Mouse (Mus musculus): Measurements from ENCODE around the gene Zfp61. TPM values are rescaled to one million over a fixed set of nuclear protein-coding genes. Genes with fewer than 3 reads are reported as not detected.
"Not testable (repeated sequence)": the region's sequence is repeated elsewhere in the genome, so short reads cannot be mapped to it uniquely, and the experiment has no call there.

Gene Zfp61
- total RNA-seq, 4 experiments from 2014 or later: 7.9 to 19.1 (median 13.4) TPM

DNA sequence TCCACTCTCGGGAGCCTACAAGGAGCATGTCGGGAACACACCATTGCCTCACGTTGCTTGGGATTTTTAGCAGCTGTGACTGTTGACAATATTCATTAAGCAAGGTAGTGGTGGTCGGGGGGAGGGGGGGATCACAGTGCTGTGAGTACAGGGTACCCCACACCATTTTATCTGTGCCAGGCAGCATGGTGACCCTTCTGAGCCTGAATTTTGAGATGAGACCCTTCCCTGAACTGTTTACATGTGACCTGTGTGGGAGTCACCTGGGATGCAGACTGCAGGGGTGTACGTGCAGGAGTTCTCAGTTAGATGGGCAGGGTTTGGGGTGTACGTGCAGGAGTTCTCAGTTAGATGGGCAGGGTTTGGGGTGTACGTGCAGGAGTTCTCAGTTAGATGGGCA is 4.6 kb downstream of the Zfp61 start:
- DNase-seq: no peak

DNA sequence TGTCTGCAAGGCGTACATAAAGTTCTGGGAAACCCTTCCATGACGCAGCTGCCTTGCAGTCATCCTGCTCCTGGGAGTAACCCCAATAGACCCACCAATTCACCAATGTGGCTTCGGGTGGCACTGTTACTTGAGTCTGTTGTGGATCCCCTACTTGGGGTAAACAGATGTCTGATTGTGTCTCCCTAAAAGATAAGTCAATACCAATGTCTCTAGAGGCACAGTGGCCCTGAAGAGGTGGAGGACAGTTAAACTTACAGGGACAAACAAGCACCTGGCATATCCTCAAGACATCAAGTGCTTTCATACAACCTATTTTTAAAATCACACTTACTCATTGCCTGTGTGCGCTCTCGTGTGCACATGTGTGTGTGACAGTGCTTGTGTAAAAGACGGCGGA is 5.7 kb downstream of the Zfp61 start:
- no peak for DNase-seq

DNA sequence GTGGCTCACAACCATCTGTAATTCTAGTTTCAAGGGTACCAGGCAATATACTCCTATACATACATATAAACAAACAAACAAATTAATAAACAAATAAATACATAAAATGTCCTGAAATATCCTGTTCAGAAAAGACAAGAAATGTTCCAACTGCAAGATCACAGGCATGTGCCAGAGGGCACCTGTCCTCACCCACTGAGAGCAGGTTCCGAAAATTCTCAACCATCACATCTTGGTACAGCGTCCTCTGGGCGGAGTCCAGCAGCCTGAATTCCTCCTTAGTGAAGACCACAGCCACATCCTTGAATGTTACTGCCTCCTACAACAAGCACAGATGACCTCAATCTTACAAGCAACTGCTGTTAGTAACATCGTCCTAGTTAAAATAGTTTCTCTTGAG is 6.3 kb downstream of the Zfp61 start:
- DNase-seq: no peak

DNA sequence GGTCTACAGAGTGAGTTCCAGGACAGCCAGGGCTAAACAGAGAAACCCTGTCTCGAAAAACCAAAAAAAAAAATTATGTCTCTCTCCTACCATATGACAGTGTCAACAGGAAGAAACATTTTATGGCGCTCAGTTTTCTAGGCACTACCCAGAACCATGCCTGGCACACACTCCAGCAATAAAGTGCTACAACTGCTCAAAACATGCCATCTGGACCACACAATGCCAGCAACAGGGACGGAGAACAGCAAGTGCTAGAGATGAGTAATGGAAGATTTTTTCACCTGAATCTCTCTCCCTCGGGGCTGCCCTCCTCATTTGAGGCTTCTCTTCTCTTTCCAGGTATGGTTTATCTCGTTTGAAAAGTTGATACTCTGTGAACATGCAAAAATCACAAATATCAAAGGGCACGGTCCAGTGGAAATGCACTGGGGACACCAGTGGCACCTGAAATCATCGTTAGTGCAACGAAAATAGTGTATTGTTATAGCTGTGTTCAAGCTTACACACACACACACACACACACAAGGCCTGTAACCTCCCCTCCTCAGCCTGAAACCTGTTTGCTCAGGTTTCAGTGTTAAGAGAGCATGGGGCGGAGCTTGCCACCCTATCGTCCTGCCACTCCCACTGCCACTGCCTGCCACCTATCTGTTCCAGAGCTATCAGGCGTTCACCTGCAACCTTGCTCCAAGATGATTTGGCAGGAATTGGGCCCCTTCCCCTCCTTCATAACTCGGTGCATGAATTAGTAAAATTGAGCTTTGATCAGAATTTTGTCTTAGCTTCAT is 7.8 kb downstream of the Zfp61 start:
- DNase-seq: no peak

DNA sequence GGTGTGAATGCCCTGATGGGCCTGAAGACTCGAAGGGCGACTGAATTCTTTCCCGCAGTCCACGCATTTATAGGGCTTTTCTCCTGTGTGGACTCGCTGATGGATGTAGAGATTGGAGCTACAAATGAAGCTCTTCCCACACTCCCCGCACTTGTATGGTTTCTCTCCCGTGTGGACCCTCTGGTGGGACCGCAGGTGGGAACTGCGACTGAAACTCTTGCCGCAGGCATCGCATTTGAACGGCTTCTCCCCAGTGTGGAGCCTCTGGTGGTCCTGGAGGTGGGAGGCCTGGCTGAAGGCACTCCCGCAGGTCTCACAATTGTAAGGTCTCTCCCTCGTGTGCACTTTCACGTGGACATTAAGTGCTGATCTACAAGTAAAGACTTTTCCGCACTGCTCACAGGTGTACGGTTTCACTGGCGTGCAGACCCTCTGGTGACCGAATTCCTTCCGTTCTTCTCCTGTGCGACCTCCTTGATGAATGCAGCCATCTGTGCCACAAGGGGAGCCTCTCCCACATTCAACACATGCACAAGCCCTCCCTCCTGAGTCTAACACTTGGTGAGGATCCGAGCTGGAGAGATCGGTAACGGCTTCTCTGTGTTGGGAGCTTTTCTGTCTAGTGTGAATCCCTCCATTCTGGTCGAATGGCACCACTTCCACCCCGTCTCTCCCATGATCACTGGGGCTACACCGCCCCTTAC is 9.5 kb downstream of the Zfp61 start:
- DNase-seq: no peak

DNA sequence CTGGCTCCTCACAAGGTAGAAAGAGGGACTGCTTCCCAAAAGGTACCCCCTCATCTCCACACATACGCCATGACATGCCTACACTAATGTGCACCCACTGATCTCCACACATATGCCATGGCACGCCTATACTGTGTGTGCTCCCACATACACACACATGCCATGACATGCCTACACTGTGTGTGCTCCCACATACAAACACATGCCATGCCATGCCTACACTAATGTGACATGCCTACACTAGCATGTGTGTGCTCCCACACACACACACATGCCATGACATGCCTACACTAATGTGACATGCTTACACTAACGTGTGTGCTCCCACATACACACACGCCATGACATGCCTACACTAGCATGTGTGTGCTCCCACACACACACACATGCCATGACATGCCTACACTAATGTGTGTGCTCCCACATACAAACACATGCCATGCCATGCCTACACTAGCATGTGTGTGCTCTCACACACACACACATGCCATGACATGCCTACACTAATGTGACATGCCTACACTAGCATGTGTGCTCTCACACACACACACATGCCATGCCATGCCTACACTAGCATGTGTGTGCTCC is 10.8 kb downstream of the Zfp61 start:
- no peak for DNase-seq

DNA sequence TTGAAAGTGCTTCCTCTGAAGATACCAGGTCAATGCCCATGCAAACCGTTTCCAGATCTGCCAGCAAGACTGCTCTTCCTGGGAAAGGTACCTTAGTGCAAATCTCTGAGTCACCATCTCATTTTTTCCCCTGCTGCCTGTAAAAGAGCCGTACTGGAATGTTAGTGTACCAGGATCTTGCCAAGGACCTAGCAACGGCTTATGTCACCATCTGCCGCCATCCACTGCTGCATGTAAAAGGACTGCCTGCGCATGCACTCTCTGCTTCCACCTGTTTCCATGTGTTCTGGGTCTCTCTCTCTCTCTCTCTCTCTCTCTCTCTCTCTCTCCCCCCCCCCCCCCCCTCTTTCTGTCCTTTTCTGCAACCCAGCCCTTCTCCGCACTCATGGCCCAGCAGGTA is 12.5 kb downstream of the Zfp61 start:
- DNase-seq: no peak

DNA sequence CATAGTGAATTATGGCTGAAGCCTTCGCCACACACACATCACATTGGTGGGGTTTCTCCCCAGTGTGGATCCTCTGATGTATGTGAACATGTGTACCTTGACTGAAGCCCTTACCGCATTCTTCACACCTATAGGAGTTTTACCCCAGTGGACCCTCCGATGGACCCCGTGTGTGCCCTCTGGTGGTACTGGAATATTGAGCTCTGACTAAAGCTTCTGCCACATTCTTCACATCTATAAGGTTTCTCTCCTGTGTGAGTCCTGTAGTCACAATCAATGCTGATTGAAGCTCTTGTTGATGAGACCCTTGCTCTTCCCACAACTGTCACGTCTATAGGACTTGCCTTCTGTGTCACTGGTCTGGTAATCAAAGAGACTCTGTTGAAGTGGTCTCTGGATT is 13.4 kb downstream of the Zfp61 start:
- DNase-seq: no peak

DNA sequence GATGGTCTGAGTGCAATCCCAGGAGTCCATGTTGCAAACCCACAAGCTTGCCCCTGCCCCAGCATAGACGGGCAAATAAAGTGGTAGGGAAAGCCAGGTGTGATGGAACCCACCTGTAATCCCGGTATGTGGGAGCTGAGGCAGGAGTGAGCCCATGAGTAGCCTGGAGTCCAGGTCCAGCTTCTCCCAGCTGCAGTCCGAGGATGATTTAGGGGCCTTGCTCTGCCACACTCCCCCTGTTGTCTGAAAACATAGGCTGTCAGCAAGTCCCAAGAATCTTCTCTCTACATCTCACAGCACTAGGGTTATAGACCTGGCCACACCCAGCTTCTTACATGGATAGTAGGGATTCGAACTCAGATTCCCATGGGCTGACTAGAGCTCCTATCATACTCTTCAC is 14.1 kb downstream of the Zfp61 start:
- no peak for DNase-seq

DNA sequence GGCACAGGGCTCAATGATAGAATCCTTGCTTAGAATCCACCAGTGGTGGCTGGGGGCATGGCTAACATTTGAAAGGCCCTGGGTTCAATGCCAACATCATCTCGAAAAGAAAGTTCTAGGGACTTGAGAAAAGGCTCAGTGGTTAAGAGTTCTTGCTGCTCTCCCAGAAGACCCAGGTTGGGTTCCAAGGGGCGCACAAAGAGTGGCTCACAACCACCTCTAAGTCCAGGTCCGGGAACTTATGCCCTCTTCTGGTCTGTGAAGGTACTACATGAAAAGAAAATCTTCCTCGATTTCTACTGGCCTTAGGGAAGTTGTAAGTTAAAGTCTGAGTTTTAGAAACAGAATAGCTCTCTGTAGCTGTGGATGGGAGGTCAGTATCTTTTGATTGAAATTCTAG is 14.9 kb downstream of the Zfp61 start:
- DNase-seq: no peak

DNA sequence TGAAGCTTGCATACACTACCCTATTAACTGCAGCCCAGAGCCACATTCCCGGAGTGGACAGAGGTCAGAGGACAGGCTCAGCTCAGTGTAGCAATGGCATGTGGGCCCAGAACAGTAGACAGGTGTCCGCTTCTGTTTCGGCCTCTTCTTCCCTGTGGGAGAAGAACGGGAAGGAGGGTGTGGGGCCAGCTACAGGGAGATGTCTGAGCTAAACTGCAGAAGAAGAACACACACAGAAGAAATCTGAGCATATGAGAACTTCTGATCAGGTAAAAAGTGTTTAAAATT is 20.2 kb downstream of the Zfp61 start:
- DNase-seq: no peak

DNA sequence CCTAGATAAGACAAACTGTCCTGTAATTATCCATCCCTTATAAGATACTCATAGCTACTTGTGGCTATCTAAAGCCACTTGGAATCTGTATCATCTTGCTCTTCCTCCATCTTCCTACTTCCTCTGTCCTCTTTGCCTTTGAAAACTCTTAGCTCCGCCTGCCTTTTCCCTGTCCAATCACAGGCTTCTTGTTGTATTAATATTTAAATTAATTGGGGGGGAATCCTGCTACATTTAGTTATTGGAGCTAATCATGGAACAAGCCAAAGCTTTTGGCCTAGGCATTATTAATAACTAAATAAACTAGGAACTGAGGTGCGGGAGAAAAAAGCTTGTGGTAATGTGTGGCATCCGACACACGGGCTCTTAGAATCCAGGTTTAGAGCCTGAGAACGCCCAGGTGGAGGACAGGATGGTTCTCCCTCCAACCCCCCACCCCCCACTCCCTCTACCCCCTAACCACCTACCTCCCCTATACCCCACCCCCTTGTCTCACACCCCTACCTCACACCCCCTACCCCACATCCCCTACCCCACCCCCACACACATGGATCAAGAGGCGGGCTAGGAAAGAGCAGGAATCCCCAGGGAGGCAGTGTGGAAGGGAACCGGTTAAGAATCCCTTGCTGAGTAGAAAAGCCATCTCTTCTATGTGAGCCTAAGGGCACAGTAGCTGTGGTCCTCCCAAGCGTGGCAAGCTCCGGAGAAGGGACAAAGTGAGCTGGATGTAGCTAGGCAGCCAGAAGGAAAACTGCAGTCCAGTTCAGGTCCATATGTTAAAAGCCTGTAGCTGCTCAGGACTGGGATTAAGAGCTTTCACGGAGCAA is 20.8 kb downstream of the Zfp61 start:
- no peak for DNase-seq

DNA sequence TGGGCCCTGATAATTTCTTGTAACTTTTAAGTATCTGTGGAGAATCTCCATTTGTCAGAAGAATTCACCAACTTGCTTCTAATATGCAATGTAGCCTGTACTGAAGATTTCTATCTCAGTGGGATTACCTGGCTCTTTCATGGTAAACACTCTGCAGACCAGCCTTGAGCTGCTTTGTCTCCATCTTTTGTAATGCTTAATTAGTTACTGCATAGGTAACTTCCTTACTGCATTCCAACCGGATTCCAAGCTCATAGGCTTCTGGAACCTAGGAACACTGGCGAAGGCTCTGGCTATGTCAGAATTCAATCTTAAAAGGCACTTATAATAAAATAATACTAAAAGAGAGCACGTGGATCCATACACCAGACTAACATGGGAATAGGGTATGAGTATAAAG is 22.3 kb downstream of the Zfp61 start:
- not testable (repeated sequence) for DNase-seq

DNA sequence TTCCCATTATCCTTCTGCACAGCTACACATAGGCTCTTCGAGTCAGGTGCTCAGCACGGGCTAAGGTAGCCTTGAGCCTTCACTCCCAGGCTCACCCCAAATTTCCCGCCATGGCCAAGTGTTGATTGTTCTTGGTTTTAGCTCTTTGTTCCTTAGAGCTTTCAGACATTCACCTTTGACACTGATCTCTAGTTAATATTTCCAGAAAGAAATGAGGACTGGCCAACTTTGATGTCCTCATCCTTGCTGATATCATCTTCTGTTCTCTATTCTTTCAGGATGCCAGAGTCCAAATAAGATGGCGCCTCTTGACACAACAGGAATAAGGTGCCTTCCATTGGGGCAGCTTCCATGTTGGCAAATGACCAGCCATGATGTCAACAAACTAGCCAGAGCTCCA is 26.6 kb downstream of the Zfp61 start:
- no peak for DNase-seq

DNA sequence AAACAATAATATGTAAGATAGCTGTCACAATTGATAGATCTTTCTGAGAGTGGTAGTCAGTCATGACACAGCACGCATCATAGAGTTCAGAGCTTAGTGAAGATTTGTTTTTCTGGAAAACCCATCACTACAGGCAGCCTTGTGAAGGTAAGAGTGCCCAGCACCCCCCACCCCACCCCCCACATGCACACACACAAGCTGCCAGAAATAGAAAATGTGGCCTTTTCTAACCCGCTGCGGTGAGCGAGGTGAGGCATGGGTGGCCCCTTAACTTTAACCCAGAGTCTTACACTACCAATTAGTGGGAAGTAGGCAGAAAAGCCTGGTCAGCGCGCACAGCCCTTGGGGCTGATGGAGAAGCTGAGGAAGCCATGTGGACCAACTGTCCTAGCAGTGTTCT is 29.8 kb downstream of the Zfp61 start:
- DNase-seq: no peak

DNA sequence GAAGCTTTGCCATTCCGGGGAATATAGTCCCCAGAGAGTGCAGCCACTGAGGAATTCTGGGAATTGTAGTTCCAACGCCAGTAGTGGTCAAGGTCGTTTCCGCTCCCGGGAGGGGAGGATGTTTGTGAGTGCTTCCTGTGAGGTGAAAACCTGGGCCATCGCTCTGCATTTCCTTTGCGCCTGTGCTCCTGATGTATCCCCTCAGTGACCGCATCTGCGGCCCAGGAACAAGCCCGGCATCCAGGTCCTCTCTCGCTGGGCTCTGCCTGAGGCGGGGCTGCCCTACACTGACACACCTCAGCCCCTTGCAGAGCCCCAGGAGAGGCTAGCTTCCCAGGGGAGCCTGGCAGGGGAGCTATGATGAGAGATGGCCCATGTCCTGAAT is 30.8 kb downstream of the Zfp61 start, which contains the start of gene Zfp93:
Gene Zfp93 (plus strand): TSS at position 133 of the 385 bp plus-strand sequence.
- peak; percentile 77 for DNase-seq

DNA sequence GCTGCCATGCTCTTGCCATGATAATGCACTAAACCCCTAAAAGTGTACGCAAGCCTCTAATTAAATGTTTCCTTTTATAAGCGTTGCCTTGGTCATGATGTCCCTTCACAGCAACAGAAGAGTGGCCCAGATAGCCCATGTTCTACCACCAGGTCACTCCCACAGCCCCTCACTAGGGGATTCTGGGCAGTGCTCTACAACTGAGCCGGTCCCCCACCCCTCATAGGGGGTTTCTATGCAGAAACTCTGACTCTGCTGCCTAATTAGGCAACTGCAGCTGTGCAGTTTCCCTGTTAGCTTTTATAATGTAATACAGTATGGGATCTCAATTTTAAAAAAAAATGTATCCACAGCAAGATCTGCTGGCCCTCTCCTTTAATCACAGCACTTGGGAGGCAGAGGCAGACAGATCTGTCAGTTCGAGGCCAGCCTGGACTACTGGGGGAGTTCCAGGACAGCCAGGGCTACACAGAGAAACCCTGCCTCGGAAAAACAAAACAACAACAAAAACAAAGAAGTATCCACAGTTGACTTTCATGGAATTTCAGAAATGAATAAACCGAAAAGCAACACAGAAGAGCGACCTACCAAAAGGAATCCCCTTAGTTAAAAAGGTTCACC is 31.3 kb downstream of the Zfp61 start:
- DNase-seq: no peak

DNA sequence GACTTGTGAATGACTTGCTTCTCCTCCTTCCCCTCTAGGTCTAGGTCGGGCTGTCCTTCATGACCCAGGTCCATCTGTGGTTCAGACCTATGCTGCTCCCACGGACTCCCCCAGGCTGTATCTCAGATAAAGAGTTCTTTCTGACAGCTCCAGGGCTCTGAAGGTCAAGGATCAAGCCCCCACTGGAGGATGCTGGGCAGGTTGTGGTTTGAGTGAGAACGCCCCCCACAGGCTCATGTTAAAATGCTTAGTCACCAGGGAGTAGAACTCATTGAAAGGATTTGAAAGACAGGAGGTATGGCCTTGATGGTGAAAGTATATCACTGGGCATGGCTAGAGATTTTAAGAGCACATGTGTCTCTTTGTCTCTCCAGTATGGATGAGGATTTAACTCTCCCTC is 31.8 kb downstream of the Zfp61 start:
- no peak for DNase-seq

DNA sequence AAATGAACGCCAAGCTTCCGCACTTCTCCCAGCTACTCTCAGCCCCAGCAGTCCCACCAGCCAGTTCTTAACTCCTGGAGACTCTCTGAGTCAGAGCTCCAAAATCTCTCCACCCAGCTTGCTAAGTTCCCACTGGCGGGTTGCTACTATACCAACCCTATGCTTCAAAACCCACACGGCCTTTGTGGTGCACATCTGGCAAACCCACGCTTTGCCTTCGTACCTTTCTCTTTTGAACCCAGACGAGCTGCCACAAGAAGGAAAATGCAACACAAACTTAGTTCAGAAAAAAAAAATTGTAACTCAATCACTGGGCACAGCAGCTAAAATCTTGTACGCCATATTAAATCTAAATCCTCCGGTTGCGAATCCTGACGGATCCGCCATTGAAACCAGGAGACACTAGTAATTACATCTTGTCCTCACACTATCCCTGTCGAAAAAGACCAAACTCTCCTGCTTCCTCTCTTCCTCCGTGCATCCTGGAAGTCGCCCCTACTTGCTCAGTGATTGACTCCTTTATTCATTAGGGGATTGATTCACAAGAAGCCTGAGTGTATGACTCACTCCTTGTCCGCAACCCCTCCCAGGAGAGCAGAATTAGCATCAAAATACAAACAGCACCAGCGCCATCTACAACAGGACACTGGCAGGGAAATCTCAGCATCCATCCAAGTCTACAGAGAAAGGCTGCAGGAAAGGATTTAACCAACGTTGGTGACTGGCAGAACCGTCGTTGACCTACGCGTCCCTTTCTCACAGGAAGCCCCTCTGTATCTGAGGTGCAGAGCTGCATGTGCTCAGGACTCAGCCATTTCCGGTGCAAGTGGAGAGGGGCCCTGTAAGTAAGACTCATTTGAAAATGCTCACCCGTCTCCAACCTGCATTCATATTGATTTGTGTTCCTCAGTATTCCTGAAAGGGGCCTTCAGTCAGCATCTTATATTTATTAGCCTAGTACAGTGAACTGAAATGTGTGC is 32.6 kb downstream of the Zfp61 start:
- DNase-seq: no peak

DNA sequence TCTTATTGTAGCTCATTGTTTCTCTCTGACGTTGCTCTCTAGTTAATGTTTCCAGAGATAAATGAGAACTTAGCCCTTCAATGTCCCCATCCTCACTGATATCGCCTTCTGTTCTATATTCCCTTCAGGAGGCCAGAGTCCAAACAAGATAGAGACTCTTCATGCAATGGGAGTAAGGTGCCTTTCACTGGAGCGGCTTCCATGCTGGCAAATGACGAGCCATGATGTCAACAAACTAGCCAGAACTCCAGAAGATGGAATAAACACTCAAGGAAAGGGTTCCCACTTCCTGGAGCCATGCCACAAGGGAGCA is 41.1 kb downstream of the Zfp61 start:
- DNase-seq: no peak

DNA sequence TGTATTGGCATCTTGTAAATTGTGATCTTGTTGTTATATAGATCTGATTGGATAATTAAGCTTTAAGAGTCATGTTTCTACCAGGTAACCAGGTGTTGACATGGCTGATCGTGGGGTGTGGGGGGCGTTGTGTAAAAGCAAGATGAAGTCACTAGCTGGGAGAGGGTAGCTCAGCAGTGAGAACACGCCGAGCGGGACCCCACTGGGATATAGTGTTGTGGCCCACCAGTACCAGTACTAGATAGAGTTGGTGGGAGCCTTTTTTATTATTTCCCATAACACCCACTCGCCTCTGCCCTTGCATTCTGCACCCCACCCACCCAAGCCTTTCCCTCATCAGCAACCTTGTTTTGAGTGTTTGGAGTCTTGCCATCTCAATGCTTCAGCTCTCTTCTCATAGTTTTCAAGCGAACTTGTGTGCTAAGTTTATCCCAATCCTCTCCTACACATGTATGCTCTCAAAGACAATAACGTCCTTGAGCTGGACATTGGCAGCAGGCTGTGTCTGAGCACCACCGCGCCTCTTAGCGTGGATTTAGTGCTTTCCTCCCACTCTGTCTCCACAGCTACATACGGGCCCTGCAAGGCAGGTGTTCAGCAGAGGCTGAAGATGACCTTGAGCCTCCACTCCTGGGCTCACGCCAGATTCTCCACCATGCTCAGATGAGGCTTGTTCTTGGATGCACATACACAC is 41.6 kb downstream of the Zfp61 start:
- no peak for DNase-seq
